Mouse (Mus musculus): ENCODE data around the gene Klk10.

Gene Klk10

GRCm38 (mm10) chr7:43796355-43796754 is 15.5 kb downstream of the Klk10 start:
- no peak for DNase-seq (ENCODE audit: low spot score in 2 of 2)

- peak in 1 of 2 experiments; percentile 32 for DNase-seq (ENCODE audit: low spot score in 2 of 2)
These were observed 16.5 kb downstream of the Klk10 start, which contains the start of gene Klk8 for GRCm38 (mm10) chr7:43797333-43797769. Klk8 (plus strand) TSS chr7:43797577.

GRCm38 (mm10) chr7:43797844-43798462 is 17.1 kb downstream of the Klk10 start:
- DNase-seq (ENCODE audit: low spot score in 2 of 2) = no peak

GRCm38 (mm10) chr7:43799876-43800275 is 19.0 kb downstream of the Klk10 start:
- no peak for DNase-seq (ENCODE audit: low spot score in 2 of 2)

GRCm38 (mm10) chr7:43810994-43811393 is 30.2 kb downstream of the Klk10 start, which contains the start of gene Klk7:
Klk7 (plus strand) TSS chr7:43811294.
- no peak for DNase-seq (ENCODE audit: low spot score in 2 of 2)

- no peak for DNase-seq (ENCODE audit: low spot score in 2 of 2)
These were observed 34.4 kb downstream of the Klk10 start for GRCm38 (mm10) chr7:43815211-43815610.

GRCm38 (mm10) chr7:43816746-43817145 is 35.9 kb downstream of the Klk10 start:
- DNase-seq (ENCODE audit: low spot score in 2 of 2) = no peak

GRCm38 (mm10) chr7:43821581-43821980 is 40.7 kb downstream of the Klk10 start:
- DNase-seq (ENCODE audit: low spot score in 2 of 2) = no peak

GRCm38 (mm10) chr7:43824199-43824598 is 43.4 kb downstream of the Klk10 start, which contains the start of gene Klk6:
Klk6 (plus strand) TSS chr7:43824499.
- no peak for DNase-seq (ENCODE audit: low spot score in 2 of 2)

- DNase-seq (ENCODE audit: low spot score in 2 of 2) = no peak
These were observed 45.2 kb downstream of the Klk10 start for GRCm38 (mm10) chr7:43826056-43826455.

GRCm38 (mm10) chr7:43827706-43828105 is 46.9 kb downstream of the Klk10 start:
- DNase-seq (ENCODE audit: low spot score in 2 of 2) = no peak

GRCm38 (mm10) chr7:43829006-43829405 is 48.2 kb downstream of the Klk10 start:
- DNase-seq (ENCODE audit: low spot score in 2 of 2) = no peak

Measured in urinary bladder, postnatal 36 days (tissue).